In the genomic region with DNA sequence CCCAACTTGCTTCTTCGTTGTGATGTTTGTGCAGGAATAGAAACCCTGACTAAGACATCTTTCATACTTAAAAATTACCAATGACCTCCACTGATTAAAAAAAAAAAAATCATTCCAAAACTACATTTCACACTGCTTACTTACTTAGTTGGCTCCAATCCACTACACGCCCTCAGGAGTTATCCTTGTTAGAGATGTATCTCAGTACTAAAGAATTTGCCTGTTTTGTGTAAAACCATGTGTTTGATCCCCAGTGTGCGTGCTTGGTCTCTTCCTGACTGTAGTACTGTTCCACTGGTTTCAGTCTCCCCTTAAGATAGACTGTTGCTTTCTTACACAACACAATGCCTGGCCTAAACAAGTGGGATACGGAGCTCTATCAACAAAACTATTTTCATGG, we compare ENCODE assay signal across 21 mouse cellular contexts.
"Had no signal": no experiment of that assay in that cellular context is flagged by ENCODE, and none has a peak within 500 bp of the region (broad histone marks: within the 10 kb centered on the region; RNA-seq: fewer than 3 reads in every experiment).

No protein-coding gene starts in this region.

- H3K9me3 ChIP-seq: limb, embryonic 12.5 days; limb, embryonic 15.5 days; midbrain, embryonic 10.5 days; neural tube, embryonic 12.5 days; neural tube, embryonic 15.5 days; stomach, embryonic 15.5 days had no signal

- H3K36me3 ChIP-seq: limb, embryonic 15.5 days; neural tube, embryonic 12.5 days; neural tube, embryonic 15.5 days; stomach, embryonic 15.5 days had no signal

- H3K4me2 ChIP-seq: limb, embryonic 12.5 days; limb, embryonic 15.5 days; liver, embryonic 11.5 days; lung, embryonic 14.5 days; neural tube, embryonic 12.5 days; neural tube, embryonic 15.5 days; stomach, embryonic 15.5 days had no signal

- DNase-seq: kidney, adult 18-20 months; left cerebral cortex, postnatal 4 days; liver, postnatal 0 days; midbrain, embryonic 14.5 days; right cerebral cortex, adult 18-20 months; right cerebral cortex, postnatal 14 days; right cerebral cortex, postnatal 4 days; spleen, adult 18-20 months; thymus, postnatal 25 days had no signal

- H3K27ac ChIP-seq: limb, embryonic 12.5 days; limb, embryonic 15.5 days; liver, embryonic 14.5 days; macrophage; midbrain, embryonic 10.5 days; neural tube, embryonic 12.5 days; neural tube, embryonic 15.5 days; stomach, embryonic 15.5 days had no signal

- H3K4me1 ChIP-seq: limb, embryonic 12.5 days; midbrain, embryonic 10.5 days; stomach, embryonic 15.5 days had no signal

- H3K27me3 ChIP-seq: limb, embryonic 12.5 days; limb, embryonic 15.5 days; megakaryocyte, embryonic 14.5 days; neural tube, embryonic 12.5 days; neural tube, embryonic 15.5 days; stomach, embryonic 15.5 days had no signal

- H3K9ac ChIP-seq: limb, embryonic 12.5 days; limb, embryonic 15.5 days; liver, embryonic 14.5 days; liver, postnatal 0 days; lung, embryonic 14.5 days; neural tube, embryonic 12.5 days; neural tube, embryonic 15.5 days; stomach, embryonic 15.5 days had no signal

- ATAC-seq: liver, postnatal 0 days; lung, postnatal 0 days had no signal

- H3K4me3 ChIP-seq: limb, embryonic 12.5 days; limb, embryonic 15.5 days; megakaryocyte, embryonic 14.5 days; midbrain, embryonic 10.5 days; neural tube, embryonic 12.5 days; neural tube, embryonic 15.5 days; stomach, embryonic 15.5 days had no signal
